Mouse (Mus musculus) midbrain, embryonic 14.5 days (tissue): ENCODE measurements around the gene Rnaseh2a. TPM values are rescaled to one million over a fixed set of nuclear protein-coding genes. Genes with fewer than 3 reads are reported as not detected.
A peak's percentile ranks its signal among the peaks of the same experiment; 100 is the strongest.

Experiments used
- ATAC-seq: fragments of 200-750 bp; cut with Nextera tagmentation; 2 replicates; pipeline ENCODE4 v1.8.0; 2017; ENCODE audit warnings: moderate number of reproducible peaks, moderate library complexity; ENCODE audit not compliant: low FRiP score, low TSS enrichment
- DNase-seq: peaks from one replicate; pipeline ENCODE4 v3.0.0-alpha.2; 2015
- H3K27ac ChIP-seq: fragments of 300-500 bp; sonication (generic); replicated peaks from 2 replicates; pipeline ENCODE4 v1.5.1; 2014; ENCODE audit warnings: mild to moderate bottlenecking, low read depth, low read length, moderate library complexity
- H3K27me3 ChIP-seq: fragments of 300-500 bp; sonication (generic); 2 replicates; pipeline ENCODE4 v1.6.1; 2014; ENCODE audit warnings: low read length, control low read depth, mixed read lengths; ENCODE audit not compliant: control insufficient read depth, insufficient read depth
- H3K36me3 ChIP-seq: fragments of 300-500 bp; sonication (generic); 2 replicates; pipeline ENCODE4 v1.6.1; 2014; ENCODE audit warnings: low read length, control low read depth; ENCODE audit not compliant: control insufficient read depth, insufficient read depth
- H3K4me1 ChIP-seq: fragments of 300-500 bp; sonication (generic); 2 replicates; pipeline ENCODE4 v1.6.1; 2014; ENCODE audit warnings: mild to moderate bottlenecking, antibody characterized with exemption, low read length, control low read depth; ENCODE audit not compliant: control insufficient read depth, insufficient read depth
- H3K4me2 ChIP-seq: fragments of 300-500 bp; sonication (generic); 2 replicates; pipeline ENCODE4 v1.6.1; 2014; ENCODE audit warnings: mild to moderate bottlenecking, low read length, moderate library complexity
- H3K4me3 ChIP-seq: fragments of 300-500 bp; sonication (generic); replicated peaks from 2 replicates; pipeline ENCODE4 v1.5.1; 2014; ENCODE audit warnings: low read depth, low read length
- H3K9ac ChIP-seq: fragments of 300-500 bp; sonication (generic); replicated peaks from 2 replicates; pipeline ENCODE4 v1.6.1; 2014; ENCODE audit warnings: mild to moderate bottlenecking, low read length, moderate library complexity
- H3K9me3 ChIP-seq: fragments of 300-500 bp; sonication (generic); 2 replicates; pipeline ENCODE4 v1.6.1; 2016; ENCODE audit warnings: low read length, control low read depth, mixed read lengths; ENCODE audit not compliant: control insufficient read depth
- WGBS: fragments of 180-500 bp; shearing (Covaris S2); extraction: QIAGEN DNeasy Blood & Tissue Kit; methylation state at CpG from one replicate; pipeline ENCODE4 v1.1.7; 2014; 5-methylcytosine and 5-hydroxymethylcytosine counted together
- polyA plus RNA-seq: library from polyadenylated mRNA; unstranded; fragments of >200 nt; fragmentation: Nextera tagmentation; extraction: Ambion mirVana; gene quantifications from 2 replicates; pipeline ENCODE4 v1.2.1, GENCODE M21; 2014

Gene Rnaseh2a
- polyA plus RNA-seq, 1 experiment from 2014 or later: 51.7 TPM

DNA sequence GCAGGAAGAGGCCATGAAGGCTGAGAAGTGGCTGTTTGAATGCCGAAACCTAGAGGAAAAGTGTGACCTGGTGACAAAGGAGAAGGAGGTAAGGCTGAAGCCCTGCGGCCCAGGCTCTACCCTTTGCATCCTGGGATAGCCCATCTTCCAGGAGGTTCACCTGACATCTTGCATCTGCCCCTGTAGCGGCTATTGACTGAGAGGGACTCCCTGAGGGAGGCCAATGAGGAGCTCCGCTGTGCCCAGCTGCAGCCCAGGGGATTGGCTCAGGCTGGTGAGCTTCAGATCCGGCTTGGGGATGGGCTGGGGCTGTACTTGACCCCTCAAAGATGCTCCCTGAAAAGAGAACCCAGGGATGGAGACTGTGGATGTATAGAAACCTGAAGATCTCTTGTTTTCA is 27.4 kb upstream of the Rnaseh2a start:
- WGBS: 77% methylated on average over 5 of the region's 5 CpGs
- H3K27ac ChIP-seq: no peak overlapping the region
- H3K9me3 ChIP-seq: no peaks in the 10 kb centered on the region
- no peak for DNase-seq
- 0 out of 2 replicates have a peak, but pooled peaks cover 9% of the 10 kb centered on the region for H3K27me3 ChIP-seq
- H3K9ac ChIP-seq: no peak overlapping the region
- no peak overlapping the region for H3K4me3 ChIP-seq
- H3K36me3 ChIP-seq: peaks cover 10% of the 10 kb centered on the region; the same call in 1 of the 2 replicates
- no peak overlapping the region for H3K4me2 ChIP-seq
- no peak for ATAC-seq
- H3K4me1 ChIP-seq: 0 out of 2 replicates have a peak, but pooled peaks cover 4% of the 10 kb centered on the region

DNA sequence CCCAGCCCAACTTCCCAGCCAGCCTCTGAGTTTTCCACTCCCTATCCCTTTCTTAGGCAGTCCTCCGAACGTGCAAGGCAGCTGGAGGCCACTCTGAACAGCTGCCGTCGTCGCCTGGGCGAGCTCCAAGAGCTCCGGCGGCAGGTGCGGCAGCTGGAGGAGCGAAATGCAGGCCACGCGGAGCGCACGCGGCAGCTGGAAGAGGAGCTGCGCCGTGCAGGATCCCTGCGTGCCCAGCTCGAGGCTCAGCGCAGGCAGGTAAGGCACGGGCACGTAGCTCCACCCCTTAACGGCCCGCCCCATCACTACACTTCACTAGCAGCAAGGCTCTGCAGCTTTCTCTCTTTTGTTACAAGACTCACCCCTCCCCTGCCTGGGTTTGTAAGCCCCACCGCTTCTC is 26.1 kb upstream of the Rnaseh2a start:
- H3K4me3 ChIP-seq: no peak overlapping the region
- 0 out of 2 replicates have a peak overlapping the region, but pooled peaks have one; percentile 6 for H3K9ac ChIP-seq
- H3K27ac ChIP-seq: 0 out of 2 replicates have a peak overlapping the region, but pooled peaks have one; percentile 13
- peaks cover 6% of the 10 kb centered on the region; the same call in 1 of the 2 replicates for H3K36me3 ChIP-seq
- ATAC-seq (no peak), DNase-seq (peak; percentile 33)
- H3K4me1 ChIP-seq: peaks cover 11% of the 10 kb centered on the region
- H3K9me3 ChIP-seq: no peaks in the 10 kb centered on the region
- 0 out of 2 replicates have a peak, but pooled peaks cover 9% of the 10 kb centered on the region for H3K27me3 ChIP-seq
- 17% methylated on average over 25 of the region's 25 CpGs for WGBS
- peak overlapping the region; percentile 0; the same call in 1 of the 2 replicates for H3K4me2 ChIP-seq

DNA sequence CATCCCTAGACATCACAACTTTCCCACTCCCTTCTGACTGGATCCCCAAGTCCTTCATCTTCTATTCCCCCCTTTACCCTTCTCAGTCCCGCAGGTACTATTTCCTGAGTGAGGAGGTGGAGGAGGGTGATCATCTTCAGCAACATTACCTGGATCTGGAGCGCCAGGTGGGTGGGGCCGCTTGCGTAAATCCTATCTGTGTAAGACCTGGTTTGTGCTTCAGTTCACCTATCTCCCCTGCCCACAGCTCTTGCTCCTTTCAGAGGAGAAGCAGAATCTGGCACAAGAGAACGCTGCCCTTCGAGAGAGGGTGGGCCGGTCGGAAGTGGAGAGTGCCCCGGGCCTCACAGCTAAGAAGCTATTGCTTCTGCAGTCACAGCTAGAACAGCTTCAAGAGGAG is 24.8 kb upstream of the Rnaseh2a start:
- H3K4me3 ChIP-seq: no peak overlapping the region
- no peak overlapping the region for H3K27ac ChIP-seq
- H3K4me1 ChIP-seq: peaks cover 15% of the 10 kb centered on the region
- H3K4me2 ChIP-seq: no peak overlapping the region
- DNase-seq: no peak
- H3K9me3 ChIP-seq: no peaks in the 10 kb centered on the region
- peaks cover 6% of the 10 kb centered on the region; the same call in 1 of the 2 replicates for H3K36me3 ChIP-seq
- 94% methylated on average over 9 of the region's 9 CpGs for WGBS
- H3K27me3 ChIP-seq: 0 out of 2 replicates have a peak, but pooled peaks cover 9% of the 10 kb centered on the region
- no peak for ATAC-seq
- no peak overlapping the region for H3K9ac ChIP-seq

DNA sequence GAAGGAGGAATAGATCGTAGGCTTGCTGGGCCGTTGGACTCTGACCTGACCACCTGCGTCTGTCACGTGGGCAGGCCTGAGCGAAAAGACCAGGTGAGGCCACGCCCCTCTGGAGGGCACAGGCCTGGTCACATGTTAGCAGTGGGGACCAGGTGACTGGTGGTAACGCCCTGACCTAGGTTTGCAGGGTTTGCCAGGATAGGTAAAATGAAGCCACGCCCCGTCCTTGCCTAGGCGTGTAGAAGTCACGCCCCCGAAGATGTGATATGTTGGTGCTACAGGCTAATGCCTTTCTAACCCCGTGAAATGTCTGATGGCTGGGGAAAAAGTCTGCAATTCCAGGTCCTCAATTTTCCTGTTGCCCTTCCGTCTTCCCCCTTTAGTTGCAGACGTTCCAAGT is 21.3 kb upstream of the Rnaseh2a start:
- peak; percentile 61 for DNase-seq
- Histone ChIP-seq H3K4me2 (peak overlapping the region; percentile 93), H3K4me3 (peak overlapping the region; percentile 62), H3K27ac (peak overlapping the region; percentile 72), H3K9ac (peak overlapping the region; percentile 77), H3K36me3 (peaks cover 6% of the 10 kb centered on the region; the same call in 1 of the 2 replicates), H3K4me1 (peaks cover 12% of the 10 kb centered on the region), H3K9me3 (no peaks in the 10 kb centered on the region), H3K27me3 (0 out of 2 replicates have a peak, but pooled peaks cover 13% of the 10 kb centered on the region)
- WGBS: 1% methylated on average over 15 of the region's 15 CpGs
- peak; percentile 64 for ATAC-seq

DNA sequence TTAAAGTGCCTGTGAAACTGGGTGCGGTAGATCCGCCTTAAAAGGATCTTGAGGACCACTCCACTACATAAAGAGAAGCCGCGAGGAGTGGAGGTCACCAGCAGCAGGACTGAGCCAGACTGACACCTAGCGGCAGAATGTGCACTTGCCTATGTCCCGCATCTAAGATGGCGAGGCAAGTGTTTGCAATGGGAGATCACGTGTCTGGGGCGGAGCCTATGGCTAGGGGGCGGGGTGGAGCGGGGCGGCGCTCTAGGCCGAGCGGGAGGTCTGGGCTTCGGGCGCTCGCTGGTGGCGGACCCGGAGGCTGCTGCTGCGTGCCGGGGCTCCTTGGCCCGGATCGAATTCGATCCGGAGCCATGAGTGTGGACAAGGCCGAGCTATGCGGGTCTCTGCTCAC is 20.8 kb upstream of the Rnaseh2a start, which contains the start of gene Hook2:
TSS of gene Hook2 (plus strand) at position 255 of the 400 bp plus-strand sequence.
- Histone ChIP-seq H3K36me3 (peaks cover 6% of the 10 kb centered on the region; the same call in 1 of the 2 replicates), H3K9me3 (no peaks in the 10 kb centered on the region), H3K27me3 (0 out of 2 replicates have a peak, but pooled peaks cover 13% of the 10 kb centered on the region), H3K4me2 (peak within 1 kb of the TSS; percentile 93), H3K9ac (peak within 1 kb of the TSS; percentile 77), H3K4me3 (peak within 1 kb of the TSS; percentile 62), H3K27ac (peak within 1 kb of the TSS; percentile 79), H3K4me1 (peaks cover 16% of the 10 kb centered on the region)
- WGBS: under 1% methylated on average over 28 of the region's 28 CpGs
- DNase-seq (peak; percentile 98), ATAC-seq (peak; percentile 88)

DNA sequence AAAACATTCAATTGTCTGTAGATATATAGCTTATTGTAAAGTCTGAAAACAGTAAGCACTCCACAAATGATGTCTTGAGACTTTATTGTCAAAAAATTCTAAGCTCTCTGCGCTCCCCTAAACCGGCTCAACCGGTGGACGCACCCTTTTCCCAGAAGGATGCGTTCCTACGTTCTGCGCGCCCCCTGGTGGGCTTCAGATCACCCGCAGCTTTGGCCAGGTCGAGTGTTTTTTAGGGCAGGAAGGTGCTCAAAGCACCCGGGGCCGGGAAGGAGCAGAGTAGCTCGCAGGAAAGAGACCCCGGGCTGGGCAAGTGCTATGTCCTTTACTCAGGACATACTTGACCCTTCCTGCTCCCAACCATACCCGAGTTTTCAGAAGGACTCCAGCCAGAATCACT is 20.2 kb upstream of the Rnaseh2a start:
- Histone ChIP-seq H3K36me3 (peaks cover 2% of the 10 kb centered on the region; the same call in 1 of the 2 replicates), H3K4me1 (peaks cover 21% of the 10 kb centered on the region), H3K9ac (peak overlapping the region; percentile 61), H3K4me3 (peak overlapping the region; percentile 62), H3K27ac (peak overlapping the region; percentile 79), H3K4me2 (peak overlapping the region; percentile 93), H3K9me3 (no peaks in the 10 kb centered on the region), H3K27me3 (0 out of 2 replicates have a peak, but pooled peaks cover 10% of the 10 kb centered on the region)
- WGBS: under 1% methylated on average over 15 of the region's 15 CpGs
- ATAC-seq (peak; percentile 49; the same call in 1 of the 2 replicates), DNase-seq (peak; percentile 96)

DNA sequence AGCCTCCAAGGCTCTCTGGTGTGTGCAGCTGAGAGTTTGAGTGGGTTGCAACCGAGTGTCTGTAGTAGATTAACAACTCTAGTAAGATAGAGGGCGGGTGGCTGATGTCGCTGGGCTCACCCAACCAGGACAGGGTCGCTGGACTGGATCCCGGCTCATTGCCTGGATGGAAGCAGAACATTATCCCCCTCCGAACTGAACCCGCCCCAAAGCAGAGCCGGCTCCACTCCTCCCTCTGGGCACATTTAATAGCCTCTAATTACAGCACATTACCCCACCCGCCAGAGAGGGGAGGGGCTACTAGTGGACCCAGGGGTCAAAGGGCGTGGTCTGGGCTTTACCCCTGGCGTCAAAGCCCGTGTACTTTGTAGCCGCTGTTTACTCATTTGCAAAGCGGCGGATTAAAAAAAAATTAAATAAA is 19.8 kb upstream of the Rnaseh2a start:
- H3K4me2 ChIP-seq: peak overlapping the region; percentile 93
- 0 out of 2 replicates have a peak, but pooled peaks cover 9% of the 10 kb centered on the region for H3K27me3 ChIP-seq
- ATAC-seq: no peak
- H3K4me3 ChIP-seq: no peak overlapping the region
- no peak for DNase-seq
- H3K9me3 ChIP-seq: no peaks in the 10 kb centered on the region
- peaks cover 24% of the 10 kb centered on the region for H3K4me1 ChIP-seq
- no peak overlapping the region for H3K9ac ChIP-seq
- no peak overlapping the region for H3K27ac ChIP-seq
- WGBS: 8% methylated on average over 15 of the region's 15 CpGs
- H3K36me3 ChIP-seq: no peaks in the 10 kb centered on the region

DNA sequence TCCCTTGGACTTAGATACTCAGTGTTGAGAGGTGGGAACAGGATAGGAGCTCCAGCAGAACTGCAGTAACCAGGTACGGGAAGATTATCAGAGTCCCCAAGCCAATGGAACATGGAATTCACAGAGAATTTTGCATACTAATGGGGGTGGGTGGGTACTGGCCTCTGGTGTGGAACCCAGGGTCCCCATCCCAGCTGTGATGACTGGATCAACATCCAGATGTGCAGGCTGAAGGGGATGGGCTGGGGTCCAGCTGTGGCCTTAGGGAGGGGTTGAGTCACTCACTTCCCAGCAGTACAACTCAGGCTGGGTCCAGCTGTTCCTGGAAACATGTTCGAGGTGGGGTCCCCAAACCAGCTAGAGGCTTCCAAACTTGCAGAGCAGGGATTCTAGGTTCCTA is 18.3 kb upstream of the Rnaseh2a start:
- DNase-seq (no peak), ATAC-seq (no peak)
- Histone ChIP-seq H3K36me3 (no peaks in the 10 kb centered on the region), H3K4me1 (peaks cover 24% of the 10 kb centered on the region), H3K27ac (no peak overlapping the region), H3K4me3 (no peak overlapping the region), H3K9ac (no peak overlapping the region), H3K4me2 (no peak overlapping the region), H3K27me3 (0 out of 2 replicates have a peak, but pooled peaks cover 9% of the 10 kb centered on the region), H3K9me3 (no peaks in the 10 kb centered on the region)
- WGBS: 67% methylated on average over 2 of the region's 2 CpGs

DNA sequence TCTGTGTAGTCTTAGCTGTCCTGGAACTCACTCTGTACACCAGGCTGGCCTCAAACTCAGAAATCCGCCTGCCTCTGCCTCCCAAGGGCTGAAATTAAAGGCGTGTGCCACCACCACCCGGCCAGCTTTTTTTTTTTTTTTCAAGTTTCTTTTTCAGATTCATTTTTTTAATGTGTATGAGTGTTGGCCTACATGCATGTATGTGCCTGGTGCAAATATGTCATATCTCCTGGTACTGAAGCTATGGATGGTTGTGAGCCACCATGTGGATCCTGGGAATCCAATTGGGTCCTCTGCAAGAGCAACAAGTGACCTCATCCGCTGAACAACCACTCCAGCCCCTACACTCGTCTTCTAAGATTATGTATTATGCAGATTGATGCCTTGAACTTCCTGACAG is 17.8 kb upstream of the Rnaseh2a start:
- Histone ChIP-seq H3K27ac (no peak overlapping the region), H3K4me1 (peaks cover 24% of the 10 kb centered on the region), H3K27me3 (0 out of 2 replicates have a peak, but pooled peaks cover 9% of the 10 kb centered on the region), H3K4me2 (no peak overlapping the region), H3K36me3 (no peaks in the 10 kb centered on the region), H3K9me3 (no peaks in the 10 kb centered on the region), H3K4me3 (no peak overlapping the region), H3K9ac (no peak overlapping the region)
- 82% methylated on average over 5 of the region's 5 CpGs for WGBS
- no peak for DNase-seq
- no peak for ATAC-seq
